Mouse (Mus musculus) ES-E14 (cell line): ENCODE data around the gene Rsf1. TPM values are rescaled to one million over a fixed set of nuclear protein-coding genes. Genes with fewer than 3 reads are reported as not detected.

Experiments
- DNase-seq: peaks from one replicate; pipeline ENCODE4 v3.0.0-alpha.2; 2013; ENCODE audit warnings: low read depth, low spot score
- H3K27ac ChIP-seq: 2 replicates; pipeline ENCODE4 v1.5.1; 2012; ENCODE audit warnings: low read depth, mild to moderate bottlenecking, low read length, moderate library complexity, mixed read lengths; ENCODE audit not compliant: poor library complexity, insufficient read depth, severe bottlenecking
- H3K36me3 ChIP-seq: 2 replicates; pipeline ENCODE4 v1.6.1; 2012; ENCODE audit warnings: mild to moderate bottlenecking, low read length, moderate library complexity, mixed read lengths; ENCODE audit not compliant: control insufficient read depth, poor library complexity, insufficient read depth, severe bottlenecking
- H3K4me1 ChIP-seq, 2 experiments: fragments of 150-350 bp in 1 of 2; sonication (generic) in 1 of 2; 2 replicates each; pipeline ENCODE4 v1.6.1; 2012; ENCODE audit warnings: low read length in 2 of 2, mild to moderate bottlenecking in 1 of 2, mixed read lengths in 1 of 2; ENCODE audit not compliant: control insufficient read depth in 2 of 2, insufficient read depth in 2 of 2, poor library complexity in 1 of 2
- H3K4me3 ChIP-seq, 2 experiments: fragments of 150-350 bp in 1 of 2; sonication (generic) in 1 of 2; 2 replicates each; pipeline ENCODE4 v1.5.1; 2012; ENCODE audit warnings: low read length in 2 of 2, low read depth in 1 of 2, mild to moderate bottlenecking in 1 of 2, mixed read lengths in 1 of 2; ENCODE audit not compliant: insufficient read depth in 1 of 2, poor library complexity in 1 of 2, severe bottlenecking in 1 of 2
- H3K9ac ChIP-seq: 2 replicates; pipeline ENCODE4 v1.6.1; 2012; ENCODE audit warnings: low read depth, mild to moderate bottlenecking, low read length, mixed read lengths; ENCODE audit not compliant: poor library complexity, insufficient read depth, severe bottlenecking
- H3K9me3 ChIP-seq: fragments of 150-350 bp; sonication (generic); 2 replicates; pipeline ENCODE4 v1.6.1; 2012; ENCODE audit warnings: low read depth, mild to moderate bottlenecking, low read length; ENCODE audit not compliant: control insufficient read depth, insufficient read depth
- CHD2 ChIP-seq: IDR thresholded peaks from 2 replicates; pipeline ENCODE4 v1.6.1; 2014; ENCODE audit warnings: mild to moderate bottlenecking, low read depth, low read length, inconsistent platforms
- HCFC1 ChIP-seq: IDR thresholded peaks from 2 replicates; pipeline ENCODE4 v1.6.1; 2012; ENCODE audit warnings: low read length, inconsistent platforms, borderline replicate concordance; ENCODE audit not compliant: insufficient read depth
- MAFK ChIP-seq: IDR thresholded peaks from 2 replicates; pipeline ENCODE4 v1.6.1; 2014; ENCODE audit warnings: mild to moderate bottlenecking, low read depth, low read length, inconsistent platforms; ENCODE audit not compliant: insufficient read depth
- ZC3H11A ChIP-seq: IDR thresholded peaks from 2 replicates; pipeline ENCODE4 v1.6.1; 2012; ENCODE audit warnings: low read depth, mild to moderate bottlenecking, inconsistent platforms, low read length, borderline replicate concordance
- ZNF384 ChIP-seq: IDR thresholded peaks from 2 replicates; pipeline ENCODE4 v1.6.1; 2012; ENCODE audit warnings: low read depth, low read length, inconsistent platforms
- in situ Hi-C, 2 experiments: fragments of 600-800 bp; cut with MboI; formaldehyde crosslinking; loops; one replicate each; pipeline ENCODE4 v1.15.1; 2025; ENCODE audit warnings: low sequenced_read_pairs in 2 of 2, inconsistent platforms in 1 of 2; ENCODE audit not compliant: unreplicated experiment in 2 of 2
- total RNA-seq: library from RNA; depleted of rRNA; stranded (reverse); fragments of 300-350 nt; gene quantifications from 2 replicates; pipeline ENCODE4 v1.2.3, GENCODE M21; 2012

The Rsf1 gene
- total RNA-seq, 1 experiment = 27.0 TPM

DNA sequence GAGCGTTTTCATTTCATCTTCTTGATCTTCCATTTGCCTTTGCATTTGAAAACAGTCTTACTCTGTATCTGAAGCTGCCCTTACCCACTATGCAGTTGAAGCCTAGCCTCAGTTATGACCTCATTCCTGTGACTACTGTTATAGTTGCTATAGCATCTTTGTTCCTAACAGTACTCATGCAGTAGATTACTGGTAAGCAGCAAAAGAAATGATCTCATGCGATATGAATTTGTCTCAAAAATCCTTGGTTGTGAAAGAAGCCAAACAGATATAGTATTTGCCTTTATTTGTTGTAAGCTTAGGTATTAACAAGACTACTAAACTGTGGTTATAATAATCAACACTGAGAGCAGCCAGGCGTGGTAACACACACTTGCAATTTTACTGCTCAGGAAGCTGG, 65.4 kb downstream of the Rsf1 start:
- no peak for DNase-seq
- in situ Hi-C loops = no loop called here

DNA sequence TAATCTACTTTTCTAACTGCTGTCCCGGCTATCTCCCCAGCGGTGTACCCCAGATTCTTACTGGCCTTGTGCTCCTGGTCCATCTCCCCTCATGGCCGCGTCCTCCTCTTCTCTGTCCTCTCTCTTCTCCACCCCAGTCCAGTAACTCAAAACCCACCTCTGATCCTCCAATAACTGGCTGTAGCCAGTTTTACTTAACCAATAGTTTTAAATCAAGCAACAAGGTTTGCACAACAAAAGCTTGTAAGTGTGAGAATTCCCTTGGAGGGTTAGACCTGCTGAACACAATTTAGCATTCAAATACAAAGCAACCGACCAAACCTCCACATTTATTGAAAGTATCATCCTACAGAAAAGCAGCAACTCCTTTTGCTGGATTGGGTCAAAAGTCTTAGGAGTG, 68.0 kb downstream of the Rsf1 start:
- in situ Hi-C loops = no loop called here
- Histone ChIP-seq H3K9ac (peak overlapping the region; percentile 18; the same call in 1 of the 2 replicates), H3K4me3 (peak overlapping the region; percentile 49 to 59), H3K9me3 (no peaks in the 10 kb centered on the region), H3K36me3 (no peaks in the 10 kb centered on the region; the same call in 1 of the 2 replicates), H3K4me1 (peaks cover 2 to 6% of the 10 kb centered on the region in 2 experiments; a peak in 3 of 4 replicates), H3K27ac (peak overlapping the region; percentile 6; the same call in 1 of the 2 replicates)
- peak; percentile 34 for DNase-seq
- TF ChIP-seq HCFC1 = no peak
- TF ChIP-seq ZC3H11A = no peak
- no peak for TF ChIP-seq MAFK
- 0 out of 2 replicates have a peak, but pooled peaks have one; percentile 21 for TF ChIP-seq CHD2
- no peak for TF ChIP-seq ZNF384

More for the DNA sequence above, 65.4 kb downstream of the Rsf1 start:
- TF ChIP-seq CHD2 (no peak), MAFK (no peak), ZNF384 (no peak), HCFC1 (no peak), ZC3H11A (no peak)
- Histone ChIP-seq H3K27ac (no peak overlapping the region), H3K9me3 (no peaks in the 10 kb centered on the region), H3K4me1 (peaks cover 2 to 6% of the 10 kb centered on the region in 2 experiments; a peak in 3 of 4 replicates), H3K4me3 (no peak overlapping the region), H3K36me3 (no peaks in the 10 kb centered on the region; the same call in none of the 2 replicates), H3K9ac (no peak overlapping the region)

DNA sequence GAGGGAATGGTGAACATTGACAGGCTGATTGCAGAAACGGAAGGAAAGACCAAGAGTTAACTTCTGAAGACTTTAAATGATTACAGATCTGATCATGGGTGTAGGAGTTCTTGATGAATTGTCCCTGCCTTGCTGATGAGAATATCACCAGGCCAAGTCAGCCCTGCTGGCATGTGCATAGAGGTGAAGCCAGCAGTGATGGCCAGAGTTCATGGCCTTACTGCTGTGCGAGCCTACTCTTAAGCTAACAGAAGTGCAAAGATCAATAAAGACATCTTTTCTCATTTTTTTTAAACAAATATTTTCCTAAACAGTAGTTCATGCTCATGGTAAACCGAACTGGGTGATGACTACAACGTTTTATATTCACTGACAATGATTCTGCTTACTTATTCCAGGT, 71.0 kb downstream of the Rsf1 start:
- Histone ChIP-seq H3K9me3 (no peaks in the 10 kb centered on the region), H3K27ac (no peak overlapping the region), H3K36me3 (peaks cover 8% of the 10 kb centered on the region), H3K4me3 (no peak overlapping the region), H3K4me1 (peaks cover 4 to 6% of the 10 kb centered on the region in 2 experiments), H3K9ac (no peak overlapping the region)
- TF ChIP-seq CHD2 (no peak), HCFC1 (no peak), ZNF384 (no peak), MAFK (no peak), ZC3H11A (no peak)
- in situ Hi-C loops = no loop called here
- no peak for DNase-seq

DNA sequence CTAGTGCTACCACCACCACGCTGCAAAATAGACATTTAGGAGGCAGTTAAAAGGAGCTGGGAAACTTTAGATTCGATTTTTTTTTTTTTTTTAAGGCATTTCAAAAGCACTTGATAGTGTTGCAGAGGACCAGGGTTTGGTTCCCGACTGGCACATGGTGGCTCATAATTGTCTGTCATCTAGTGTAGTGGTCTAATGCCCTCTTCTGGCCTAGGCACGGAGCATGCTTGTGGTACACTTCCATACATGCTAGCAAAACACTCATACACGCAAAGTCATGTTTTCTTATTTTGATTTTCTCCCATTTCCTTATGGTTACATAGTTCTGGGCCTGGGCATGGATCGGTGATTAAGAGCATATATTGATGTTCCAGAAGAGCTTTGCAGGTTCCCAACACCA, 76.5 kb downstream of the Rsf1 start:
- no peak overlapping the region for H3K9ac ChIP-seq
- peaks cover 8% of the 10 kb centered on the region for H3K36me3 ChIP-seq
- H3K4me1 ChIP-seq = peaks cover 0 to 2% of the 10 kb centered on the region in 2 experiments; a peak in 2 of 4 replicates
- DNase-seq = no peak
- no peak overlapping the region for H3K4me3 ChIP-seq
- no peak overlapping the region for H3K27ac ChIP-seq
- in situ Hi-C loops = no loop called here
- TF ChIP-seq ZC3H11A (no peak), ZNF384 (no peak), CHD2 (no peak), HCFC1 (no peak), MAFK (no peak)
- no peaks in the 10 kb centered on the region for H3K9me3 ChIP-seq

DNA sequence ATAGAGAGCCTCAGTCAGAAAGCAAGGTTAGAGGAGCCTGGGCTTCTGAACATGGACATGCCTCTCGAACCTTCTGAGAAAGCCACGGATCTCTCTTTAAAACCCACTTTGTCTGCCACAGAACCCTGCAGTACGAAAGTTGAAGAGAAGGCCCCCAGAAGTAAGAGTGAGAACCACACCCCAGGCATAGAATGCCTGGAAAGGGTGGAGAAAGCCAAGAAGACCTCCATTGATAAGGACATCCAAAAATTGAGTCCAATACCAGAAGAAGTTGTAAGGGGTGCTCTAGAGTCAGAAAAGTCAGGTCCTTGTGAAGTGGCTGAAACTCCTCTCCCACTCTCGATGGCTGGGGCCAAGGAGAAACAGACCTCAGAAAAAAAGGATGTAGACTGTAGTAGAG, 81.9 kb downstream of the Rsf1 start:
- Histone ChIP-seq H3K9ac (no peak overlapping the region), H3K4me1 (no peaks in the 10 kb centered on the region), H3K36me3 (peaks cover 10% of the 10 kb centered on the region), H3K27ac (no peak overlapping the region), H3K9me3 (no peaks in the 10 kb centered on the region), H3K4me3 (no peak overlapping the region)
- TF ChIP-seq ZNF384 (no peak), CHD2 (no peak), MAFK (no peak), ZC3H11A (no peak), HCFC1 (no peak)
- DNase-seq = no peak
- in situ Hi-C loops = no loop called here
